Mouse (Mus musculus): ENCODE data around the gene Phactr1. TPM values are rescaled to one million over a fixed set of nuclear protein-coding genes. Genes with fewer than 3 reads are reported as not detected.

Gene Phactr1
- polyA plus RNA-seq, 1 experiment from 2014 or later = 0.61 TPM

DNA sequence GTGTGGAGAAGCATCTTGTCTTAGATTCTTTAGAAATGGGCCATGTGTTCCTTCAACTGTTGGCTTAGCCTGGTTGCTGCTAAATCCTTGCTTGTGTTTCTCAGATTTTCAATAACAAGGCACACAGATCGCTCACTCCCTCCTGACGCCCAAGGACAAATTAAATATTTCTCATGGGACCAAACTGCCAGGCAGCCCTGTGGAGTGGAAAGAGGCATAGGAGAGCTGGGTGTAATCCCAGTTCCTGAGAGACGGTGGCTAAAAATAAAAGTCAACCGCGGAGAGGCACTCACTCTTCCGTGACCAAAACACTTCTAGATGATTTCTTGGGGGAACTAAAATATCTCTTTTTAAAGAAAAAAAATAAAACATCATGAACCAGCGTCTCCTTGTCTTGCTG lies 143.5 kb downstream of the Phactr1 start:
- Histone ChIP-seq H3K9ac (ENCODE audit: low read depth, low read length) (no peak overlapping the region), H3K9me3 (replicated peaks; ENCODE audit: control insufficient read depth, low read length) (no peaks in the 10 kb centered on the region), H3K27me3 (ENCODE audit: control insufficient read depth, insufficient read depth, low read depth, low read length) (no peaks in the 10 kb centered on the region), H3K4me1 (ENCODE audit: control insufficient read depth, low read depth, low read length) (no peaks in the 10 kb centered on the region), H3K4me3 (ENCODE audit: low read depth, low read length) (no peak overlapping the region), H3K36me3 (ENCODE audit: control insufficient read depth, insufficient read depth) (no peaks in the 10 kb centered on the region), H3K27ac (ENCODE audit: low read length) (no peak overlapping the region), H3K4me2 (ENCODE audit: low read depth, low read length) (no peak overlapping the region)
- ATAC-seq (ENCODE audit: low read depth) = no peak
- WGBS (ENCODE audit: insufficient replicate concordance) = 69% methylated on average over 7 of the region's 7 CpGs

DNA sequence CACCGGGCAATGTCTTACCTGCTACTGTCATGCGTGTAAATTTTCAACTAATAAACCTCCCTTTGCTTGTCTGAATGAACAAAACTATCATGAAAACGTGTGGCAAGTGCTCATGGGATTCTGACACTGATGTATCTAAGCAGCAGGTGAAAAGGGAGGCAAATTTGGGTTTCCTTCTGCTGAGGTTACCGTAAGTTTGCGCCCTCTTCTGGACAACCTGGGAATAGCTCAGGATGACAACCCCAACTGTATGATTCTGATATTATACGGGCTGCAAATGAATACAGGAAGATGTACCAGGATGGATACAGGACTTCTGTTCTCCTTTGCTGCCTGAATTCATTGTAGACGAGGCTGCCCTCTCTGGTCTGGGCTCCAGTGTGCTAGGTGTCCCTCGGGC lies 146.2 kb downstream of the Phactr1 start:
- Histone ChIP-seq H3K27ac (ENCODE audit: low read length) (no peak overlapping the region), H3K36me3 (ENCODE audit: control insufficient read depth, insufficient read depth) (no peaks in the 10 kb centered on the region), H3K9ac (ENCODE audit: low read depth, low read length) (no peak overlapping the region), H3K4me1 (ENCODE audit: control insufficient read depth, low read depth, low read length) (no peaks in the 10 kb centered on the region), H3K4me2 (ENCODE audit: low read depth, low read length) (no peak overlapping the region), H3K4me3 (ENCODE audit: low read depth, low read length) (no peak overlapping the region), H3K27me3 (ENCODE audit: control insufficient read depth, insufficient read depth, low read depth, low read length) (no peaks in the 10 kb centered on the region), H3K9me3 (replicated peaks; ENCODE audit: control insufficient read depth, low read length) (no peaks in the 10 kb centered on the region)
- 50% methylated on average over 8 of the region's 8 CpGs for WGBS (ENCODE audit: insufficient replicate concordance)
- no peak for ATAC-seq (ENCODE audit: low read depth)

DNA sequence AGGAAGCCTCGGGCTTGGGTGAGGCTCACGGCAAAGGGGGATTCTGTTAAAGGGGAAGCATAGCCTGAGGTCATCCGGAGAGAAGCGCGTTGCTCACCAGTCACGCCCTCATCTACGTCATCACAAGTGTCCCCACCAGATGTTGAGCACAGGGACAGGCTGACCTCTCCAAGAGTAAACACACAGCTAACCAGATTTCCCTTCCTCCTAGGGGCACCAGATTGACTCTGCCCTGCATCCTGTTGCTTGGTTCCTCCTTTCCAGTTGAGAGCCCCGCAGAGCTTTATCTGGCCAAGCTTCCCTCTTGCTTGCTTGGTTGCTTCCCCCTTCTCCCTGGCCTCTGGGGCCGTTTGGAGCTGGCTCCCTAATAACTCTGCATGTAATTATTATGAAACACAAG lies 148.6 kb downstream of the Phactr1 start:
- ATAC-seq (ENCODE audit: low read depth) = peak; percentile 32; the same call in 1 of the 2 replicates

DNA sequence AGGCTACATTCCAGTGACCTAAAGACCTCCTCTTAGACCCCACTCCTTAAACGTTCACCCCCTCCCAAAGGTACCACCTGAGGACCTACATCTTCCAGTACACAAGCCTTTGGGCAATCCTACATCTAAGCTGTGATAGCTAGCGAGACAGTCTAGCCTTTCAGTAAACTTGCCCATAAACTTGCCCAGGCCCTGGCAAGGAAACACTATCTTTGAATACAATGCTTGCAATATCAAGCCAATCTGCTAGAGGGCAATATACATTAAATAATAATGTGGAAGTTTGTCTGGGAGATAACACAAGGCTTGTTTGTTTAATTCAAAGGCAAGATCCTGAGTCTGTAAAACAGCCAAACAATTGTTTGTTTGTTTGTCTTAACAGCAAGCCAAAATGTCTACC lies 155.0 kb downstream of the Phactr1 start:
- 40% methylated on average over 2 of the region's 2 CpGs for WGBS (ENCODE audit: insufficient replicate concordance)
- H3K27ac ChIP-seq (ENCODE audit: low read length) = no peak overlapping the region
- no peak overlapping the region for H3K9ac ChIP-seq (ENCODE audit: low read depth, low read length)
- H3K36me3 ChIP-seq (ENCODE audit: control insufficient read depth, insufficient read depth) = no peaks in the 10 kb centered on the region
- no peaks in the 10 kb centered on the region for H3K27me3 ChIP-seq (ENCODE audit: control insufficient read depth, insufficient read depth, low read depth, low read length)
- H3K4me3 ChIP-seq (ENCODE audit: low read depth, low read length) = no peak overlapping the region
- ATAC-seq (ENCODE audit: low read depth) = no peak
- no peaks in the 10 kb centered on the region for H3K9me3 ChIP-seq (replicated peaks; ENCODE audit: control insufficient read depth, low read length)
- H3K4me2 ChIP-seq (ENCODE audit: low read depth, low read length) = no peak overlapping the region
- H3K4me1 ChIP-seq (ENCODE audit: control insufficient read depth, low read depth, low read length) = no peaks in the 10 kb centered on the region

More for the DNA sequence above, 148.6 kb downstream of the Phactr1 start:
- Histone ChIP-seq H3K4me3 (ENCODE audit: low read depth, low read length) (no peak overlapping the region), H3K9ac (ENCODE audit: low read depth, low read length) (no peak overlapping the region), H3K27ac (ENCODE audit: low read length) (no peak overlapping the region), H3K4me2 (ENCODE audit: low read depth, low read length) (no peak overlapping the region), H3K27me3 (ENCODE audit: control insufficient read depth, insufficient read depth, low read depth, low read length) (no peaks in the 10 kb centered on the region), H3K9me3 (replicated peaks; ENCODE audit: control insufficient read depth, low read length) (no peaks in the 10 kb centered on the region), H3K36me3 (ENCODE audit: control insufficient read depth, insufficient read depth) (no peaks in the 10 kb centered on the region), H3K4me1 (ENCODE audit: control insufficient read depth, low read depth, low read length) (no peaks in the 10 kb centered on the region)
- WGBS (ENCODE audit: insufficient replicate concordance) = 9% methylated on average over 9 of the region's 9 CpGs

DNA sequence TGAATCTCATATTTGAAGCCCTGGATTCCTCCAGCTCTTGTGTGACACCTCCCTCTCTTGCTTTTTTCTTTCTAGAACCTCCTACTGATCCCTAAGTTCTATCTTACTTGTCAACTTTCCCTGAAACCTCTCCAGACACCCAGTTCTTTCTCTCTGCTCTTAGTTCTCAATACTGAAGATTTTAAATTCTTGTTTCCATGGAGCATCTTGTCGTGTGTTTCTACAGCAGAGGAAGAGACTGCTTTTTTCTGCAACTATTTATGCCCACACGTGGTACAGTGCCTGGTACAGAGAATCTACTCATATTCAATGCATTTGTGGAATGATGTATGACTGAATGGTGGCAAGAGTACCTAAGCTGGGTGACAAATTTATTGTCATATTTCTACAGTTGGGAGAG lies 158.9 kb downstream of the Phactr1 start:
- H3K4me3 ChIP-seq (ENCODE audit: low read depth, low read length) = no peak overlapping the region
- 46% methylated on average over 2 of the region's 2 CpGs for WGBS (ENCODE audit: insufficient replicate concordance)
- ATAC-seq (ENCODE audit: low read depth) = no peak

DNA sequence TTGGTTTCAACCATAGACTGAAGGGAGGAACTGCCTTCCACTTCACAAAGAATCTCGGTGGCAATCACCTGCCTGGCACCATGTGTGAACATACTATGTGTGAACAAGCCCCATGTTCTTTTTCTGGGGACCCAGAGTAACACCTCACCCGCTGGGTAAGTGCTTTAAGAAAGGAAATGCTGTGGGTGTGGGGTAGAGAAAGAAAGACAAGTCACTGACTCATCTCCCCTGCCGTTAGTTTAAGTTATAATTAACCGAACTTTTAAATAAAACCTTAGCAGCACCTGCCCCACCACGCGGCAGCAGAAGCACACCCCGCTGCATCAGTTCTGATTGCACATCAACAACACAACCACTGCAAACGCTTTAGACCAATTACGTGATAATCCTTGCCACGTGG lies 171.7 kb downstream of the Phactr1 start:
- 57% methylated on average over 10 of the region's 10 CpGs for WGBS (ENCODE audit: insufficient replicate concordance)
- Histone ChIP-seq H3K9ac (ENCODE audit: low read depth, low read length) (no peak overlapping the region), H3K27ac (ENCODE audit: low read length) (no peak overlapping the region), H3K4me2 (ENCODE audit: low read depth, low read length) (no peak overlapping the region), H3K27me3 (ENCODE audit: control insufficient read depth, insufficient read depth, low read depth, low read length) (no peaks in the 10 kb centered on the region), H3K4me1 (ENCODE audit: control insufficient read depth, low read depth, low read length) (no peaks in the 10 kb centered on the region), H3K9me3 (replicated peaks; ENCODE audit: control insufficient read depth, low read length) (no peaks in the 10 kb centered on the region), H3K36me3 (ENCODE audit: control insufficient read depth, insufficient read depth) (no peaks in the 10 kb centered on the region), H3K4me3 (ENCODE audit: low read depth, low read length) (no peak overlapping the region)
- no peak for ATAC-seq (ENCODE audit: low read depth)

More for the DNA sequence above, 158.9 kb downstream of the Phactr1 start:
- no peak overlapping the region for H3K4me2 ChIP-seq (ENCODE audit: low read depth, low read length)
- H3K27ac ChIP-seq (ENCODE audit: low read length) = no peak overlapping the region
- no peaks in the 10 kb centered on the region for H3K9me3 ChIP-seq (replicated peaks; ENCODE audit: control insufficient read depth, low read length)
- H3K27me3 ChIP-seq (ENCODE audit: control insufficient read depth, insufficient read depth, low read depth, low read length) = no peaks in the 10 kb centered on the region
- H3K4me1 ChIP-seq (ENCODE audit: control insufficient read depth, low read depth, low read length) = no peaks in the 10 kb centered on the region
- H3K9ac ChIP-seq (ENCODE audit: low read depth, low read length) = no peak overlapping the region
- no peaks in the 10 kb centered on the region for H3K36me3 ChIP-seq (ENCODE audit: control insufficient read depth, insufficient read depth)

DNA sequence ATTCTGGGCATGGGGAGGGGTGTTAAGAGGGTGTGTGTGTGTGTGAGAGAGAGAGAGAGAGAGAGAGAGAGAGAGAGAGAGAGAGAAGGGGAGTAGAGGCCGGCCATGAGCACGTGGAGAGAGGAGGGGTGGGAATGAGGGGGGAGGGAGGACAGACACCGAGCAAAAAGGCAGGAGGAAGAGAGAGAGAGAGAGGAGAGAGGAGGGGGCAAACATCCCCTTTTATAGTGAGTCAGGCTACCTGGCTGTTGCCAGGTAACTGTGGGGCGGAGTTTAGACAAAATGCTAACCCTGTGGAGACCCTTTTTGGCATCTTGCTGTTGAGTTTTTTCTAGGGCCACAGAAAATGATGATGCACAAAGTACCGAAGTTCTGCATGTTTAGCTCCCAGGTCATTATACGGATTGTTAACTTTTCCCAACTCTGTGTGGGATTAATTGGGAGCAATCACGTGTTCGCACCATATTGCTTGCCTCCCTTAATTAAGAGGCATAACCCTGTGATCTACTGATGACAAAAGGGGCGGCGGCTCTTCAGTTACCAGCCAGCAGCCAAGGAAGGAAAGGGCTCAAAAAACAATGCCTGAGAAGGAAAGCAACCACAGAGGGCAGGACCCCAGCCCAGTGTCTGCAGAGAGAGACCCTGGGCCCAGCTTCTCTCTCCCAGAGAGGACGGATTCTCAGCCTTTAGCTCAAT lies 173.6 kb downstream of the Phactr1 start:
- no peak overlapping the region for H3K9ac ChIP-seq (ENCODE audit: low read depth, low read length)
- no peaks in the 10 kb centered on the region for H3K4me1 ChIP-seq (ENCODE audit: control insufficient read depth, low read depth, low read length)
- H3K27ac ChIP-seq (ENCODE audit: low read length) = no peak overlapping the region
- H3K4me2 ChIP-seq (ENCODE audit: low read depth, low read length) = no peak overlapping the region
- H3K4me3 ChIP-seq (ENCODE audit: low read depth, low read length) = no peak overlapping the region
- ATAC-seq (ENCODE audit: low read depth) = no peak
- H3K9me3 ChIP-seq (replicated peaks; ENCODE audit: control insufficient read depth, low read length) = no peaks in the 10 kb centered on the region
- WGBS (ENCODE audit: insufficient replicate concordance) = 28% methylated on average over 11 of the region's 11 CpGs
- no peaks in the 10 kb centered on the region for H3K27me3 ChIP-seq (ENCODE audit: control insufficient read depth, insufficient read depth, low read depth, low read length)
- H3K36me3 ChIP-seq (ENCODE audit: control insufficient read depth, insufficient read depth) = no peaks in the 10 kb centered on the region

DNA sequence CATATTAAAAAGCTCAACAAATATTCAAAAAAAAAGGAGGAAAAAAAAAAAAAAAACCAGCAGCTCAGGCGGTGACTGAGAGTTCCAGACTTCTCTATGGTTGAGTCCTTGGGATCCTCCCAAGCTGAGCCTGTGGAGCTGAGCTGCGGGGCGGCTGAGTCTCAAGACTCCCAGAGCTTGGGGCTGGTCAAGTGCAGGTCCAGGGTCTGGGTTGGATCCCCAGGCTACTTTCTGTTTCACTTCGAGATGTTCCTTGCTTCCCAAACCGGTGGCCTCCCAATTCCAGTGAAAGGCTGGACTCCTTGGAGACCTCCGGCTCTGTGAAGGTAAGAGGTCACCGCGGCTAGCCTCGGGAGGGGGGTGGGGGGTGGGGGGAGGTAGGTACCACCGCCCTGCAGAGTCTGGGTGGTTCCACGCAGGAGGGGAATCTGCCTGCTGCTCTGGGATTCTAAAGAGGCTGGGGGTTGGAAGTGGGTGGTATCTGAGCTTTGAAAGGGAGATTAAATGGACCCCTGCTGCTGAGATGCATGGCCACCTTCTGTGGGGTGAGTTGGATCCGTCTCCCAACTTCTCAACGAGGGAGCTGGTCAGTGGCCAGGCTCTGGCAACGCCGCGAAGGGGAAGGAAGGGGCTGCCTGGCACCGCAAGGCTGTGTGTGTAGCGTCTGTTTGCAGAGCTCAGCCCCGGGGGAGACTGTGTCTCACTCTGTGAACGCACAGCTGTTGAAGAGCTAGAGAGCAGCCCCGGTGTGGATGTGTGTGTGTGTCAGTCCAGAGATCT lies 185.9 kb downstream of the Phactr1 start:
- Histone ChIP-seq H3K9me3 (replicated peaks; ENCODE audit: control insufficient read depth, low read length) (no peaks in the 10 kb centered on the region), H3K4me2 (ENCODE audit: low read depth, low read length) (peak overlapping the region; percentile 39), H3K27me3 (ENCODE audit: control insufficient read depth, insufficient read depth, low read depth, low read length) (no peaks in the 10 kb centered on the region), H3K27ac (ENCODE audit: low read length) (no peak overlapping the region), H3K36me3 (ENCODE audit: control insufficient read depth, insufficient read depth) (no peaks in the 10 kb centered on the region), H3K9ac (ENCODE audit: low read depth, low read length) (peak overlapping the region; percentile 12; the same call in 1 of the 2 replicates), H3K4me3 (ENCODE audit: low read depth, low read length) (peak overlapping the region; percentile 41), H3K4me1 (ENCODE audit: control insufficient read depth, low read depth, low read length) (no peaks in the 10 kb centered on the region)
- WGBS (ENCODE audit: insufficient replicate concordance) = 5% methylated on average over 21 of the region's 21 CpGs
- no peak for ATAC-seq (ENCODE audit: low read depth)

DNA sequence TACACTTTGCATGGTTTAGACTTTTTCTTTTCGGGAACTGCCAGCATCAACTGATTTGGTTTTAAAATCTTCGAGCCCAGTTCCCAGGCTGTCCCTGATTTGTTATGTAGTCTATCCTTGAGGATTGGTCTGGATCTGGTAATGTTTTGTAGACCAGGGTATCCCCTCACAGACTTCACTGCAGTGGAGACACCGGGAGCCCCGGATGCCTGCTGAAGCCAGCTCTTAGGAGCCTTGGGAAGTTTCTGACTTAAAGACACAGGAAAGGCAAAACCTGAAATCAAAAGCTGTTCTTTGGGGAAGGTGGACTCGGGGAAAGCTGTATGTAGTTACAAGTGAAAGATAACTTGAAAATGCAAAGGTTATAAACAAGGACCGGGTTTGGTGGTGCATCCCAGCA lies 186.6 kb downstream of the Phactr1 start:
- Histone ChIP-seq H3K4me2 (ENCODE audit: low read depth, low read length) (peak overlapping the region; percentile 39), H3K27ac (ENCODE audit: low read length) (no peak overlapping the region), H3K4me3 (ENCODE audit: low read depth, low read length) (peak overlapping the region; percentile 41), H3K4me1 (ENCODE audit: control insufficient read depth, low read depth, low read length) (no peaks in the 10 kb centered on the region), H3K9ac (ENCODE audit: low read depth, low read length) (no peak overlapping the region), H3K27me3 (ENCODE audit: control insufficient read depth, insufficient read depth, low read depth, low read length) (no peaks in the 10 kb centered on the region), H3K9me3 (replicated peaks; ENCODE audit: control insufficient read depth, low read length) (no peaks in the 10 kb centered on the region), H3K36me3 (ENCODE audit: control insufficient read depth, insufficient read depth) (no peaks in the 10 kb centered on the region)
- ATAC-seq (ENCODE audit: low read depth) = no peak
- WGBS (ENCODE audit: insufficient replicate concordance) = 21% methylated on average over 6 of the region's 6 CpGs
